In genomic region chr11:97665431-97665830, GRCm38 (mm10) we compare ENCODE assay signal across 12 mouse cellular contexts. TPM values are rescaled to one million over a fixed set of nuclear protein-coding genes. Genes with fewer than 3 reads are reported as not detected.
A peak's percentile ranks its signal among the peaks of the same experiment; 100 is the strongest.
DNase-seq lines count a peak whose midpoint lies in the region; ATAC-seq and TF ChIP-seq lines count a peak whose summit lies in the region.
"Had no signal": no experiment of that assay in that cellular context is flagged by ENCODE, and none has a peak within 500 bp of the region (broad histone marks: within the 10 kb centered on the region; RNA-seq: fewer than 3 reads in every experiment).

No protein-coding gene starts in this region.

- 89% methylated on average over 13 of the region's 13 CpGs for WGBS in forebrain, embryonic 10.5 days
- WGBS in forebrain, postnatal 0 days: 82% methylated on average over 13 of the region's 13 CpGs
- 93% methylated on average over 13 of the region's 13 CpGs for WGBS in lung, embryonic 14.5 days
- 86% methylated on average over 13 of the region's 13 CpGs for WGBS in hindbrain, embryonic 15.5 days
- WGBS in midbrain, embryonic 15.5 days: 91% methylated on average over 13 of the region's 13 CpGs

- peaks cover 74% of the 10 kb centered on the region for H3K4me1 ChIP-seq in forebrain, embryonic 10.5 days
- peaks cover 20% of the 10 kb centered on the region for H3K4me1 ChIP-seq in forebrain, postnatal 0 days (ENCODE audit: insufficient read depth)
- H3K4me1 ChIP-seq in lung, embryonic 14.5 days (ENCODE audit: insufficient read depth): peaks cover 33% of the 10 kb centered on the region
- peaks cover 46% of the 10 kb centered on the region for H3K4me1 ChIP-seq in hindbrain, embryonic 15.5 days (replicated peaks)
- H3K4me1 ChIP-seq in midbrain, embryonic 15.5 days: peaks cover 61% of the 10 kb centered on the region

- no peak overlapping the region for H3K9ac ChIP-seq in forebrain, postnatal 0 days
- no peak overlapping the region for H3K9ac ChIP-seq in lung, embryonic 14.5 days
- H3K9ac ChIP-seq in hindbrain, embryonic 15.5 days: no peak overlapping the region
- no peak overlapping the region for H3K9ac ChIP-seq in midbrain, embryonic 15.5 days

- DNase-seq in forebrain, embryonic 10.5 days (ENCODE audit: extremely low spot score, low spot score): no peak
- DNase-seq in forebrain, postnatal 0 days: no peak
- no peak for DNase-seq in lung, embryonic 14.5 days
- DNase-seq in lung, postnatal 25 days (ENCODE audit: low spot score): no peak
- DNase-seq in frontal cortex, adult 2 months (ENCODE audit: extremely low spot score in 1 of 2, low spot score in 1 of 2): no peak
- no peak for DNase-seq in cerebellum, postnatal 14 days
- DNase-seq: cerebellum, postnatal 36 days; kidney, adult 2 months; lung, postnatal 4 days had no signal

- no peak for TF ChIP-seq CTCF in forebrain, postnatal 0 days (IDR thresholded peaks at IDR 0.05; ENCODE audit: low read depth)
- TF ChIP-seq CTCF in lung, embryonic 14.5 days (IDR thresholded peaks at IDR 0.05; ENCODE audit: low read depth): no peak

- 0 out of 2 replicates have a peak overlapping the region, but pooled peaks have one; percentile 44 for H3K27ac ChIP-seq in forebrain, embryonic 10.5 days
- H3K27ac ChIP-seq in forebrain, postnatal 0 days (ENCODE audit: low read depth, low read length): no peak overlapping the region
- no peak overlapping the region for H3K27ac ChIP-seq in lung, embryonic 14.5 days (ENCODE audit: low read depth)
- H3K27ac ChIP-seq in hindbrain, embryonic 15.5 days (replicated peaks): no peak overlapping the region
- H3K27ac ChIP-seq in midbrain, embryonic 15.5 days: no peak overlapping the region

- H3K36me3 ChIP-seq in forebrain, embryonic 10.5 days (replicated peaks): peaks cover 56% of the 10 kb centered on the region
- peaks cover 22% of the 10 kb centered on the region for H3K36me3 ChIP-seq in forebrain, postnatal 0 days (ENCODE audit: insufficient read depth)
- H3K36me3 ChIP-seq in lung, embryonic 14.5 days (ENCODE audit: insufficient read depth): peaks cover 43% of the 10 kb centered on the region
- peaks cover 12% of the 10 kb centered on the region; the same call in 1 of the 2 replicates for H3K36me3 ChIP-seq in hindbrain, embryonic 15.5 days
- H3K36me3 ChIP-seq in midbrain, embryonic 15.5 days (replicated peaks): 0 out of 2 replicates have a peak, but pooled peaks cover 11% of the 10 kb centered on the region

- peaks cover 22% of the 10 kb centered on the region for H3K27me3 ChIP-seq in forebrain, embryonic 10.5 days (ENCODE audit: poor library complexity, severe bottlenecking)
- H3K27me3 ChIP-seq in forebrain, postnatal 0 days (ENCODE audit: insufficient read depth, low read length): 0 out of 2 replicates have a peak, but pooled peaks cover 7% of the 10 kb centered on the region
- peaks cover 17% of the 10 kb centered on the region for H3K27me3 ChIP-seq in lung, embryonic 14.5 days (ENCODE audit: insufficient read depth, low read length)
- H3K27me3 ChIP-seq in hindbrain, embryonic 15.5 days: peaks cover 18% of the 10 kb centered on the region
- H3K27me3 ChIP-seq in midbrain, embryonic 15.5 days (replicated peaks): peaks cover 17% of the 10 kb centered on the region

- H3K4me2 ChIP-seq in forebrain, postnatal 0 days (ENCODE audit: low read depth): no peak overlapping the region
- peak overlapping the region; percentile 89; the same call in 1 of the 2 replicates for H3K4me2 ChIP-seq in lung, embryonic 14.5 days
- H3K4me2 ChIP-seq in hindbrain, embryonic 15.5 days: peak overlapping the region; percentile 81
- H3K4me2 ChIP-seq in midbrain, embryonic 15.5 days: 0 out of 2 replicates have a peak overlapping the region, but pooled peaks have one; percentile 85

- H3K4me3 ChIP-seq in forebrain, embryonic 10.5 days: peak overlapping the region; percentile 94
- H3K4me3 ChIP-seq in forebrain, postnatal 0 days (ENCODE audit: low read depth, low read length): no peak overlapping the region
- H3K4me3 ChIP-seq in lung, embryonic 14.5 days (ENCODE audit: low read depth, low read length): peak overlapping the region; percentile 88; the same call in 1 of the 2 replicates
- H3K4me3 ChIP-seq in hindbrain, embryonic 15.5 days: peak overlapping the region; percentile 90; the same call in 1 of the 2 replicates
- H3K4me3 ChIP-seq in midbrain, embryonic 15.5 days: 0 out of 2 replicates have a peak overlapping the region, but pooled peaks have one; percentile 8
- H3K4me3 ChIP-seq: erythroblast, embryonic 14.5 days had no signal

- H3K9me3 ChIP-seq in forebrain, embryonic 10.5 days: peaks cover 4% of the 10 kb centered on the region; the same call in 1 of the 2 replicates
- H3K9me3 ChIP-seq in forebrain, postnatal 0 days (ENCODE audit: low read length): no peaks in the 10 kb centered on the region
- H3K9me3 ChIP-seq in lung, embryonic 14.5 days (ENCODE audit: low read depth, low read length): no peaks in the 10 kb centered on the region
- H3K9me3 ChIP-seq in hindbrain, embryonic 15.5 days: no peaks in the 10 kb centered on the region
- no peaks in the 10 kb centered on the region for H3K9me3 ChIP-seq in midbrain, embryonic 15.5 days

- no peak for ATAC-seq in forebrain, postnatal 0 days
- no peak for ATAC-seq in lung, embryonic 14.5 days (ENCODE audit: insufficient read depth)
- ATAC-seq in hindbrain, embryonic 15.5 days (ENCODE audit: low FRiP score, low read depth): no peak
- ATAC-seq in midbrain, embryonic 15.5 days (replicated peaks): no peak

RNA-seq across cellular contexts. Expression of gene Mllt6, which starts 2.2 kb away (rescaled TPM):
- polyA plus RNA-seq in forebrain, embryonic 10.5 days (2016; fragmentation: Nextera tagmentation; extraction: Ambion mirVana): 1.5 and 2.5 TPM in 2 replicates
- total RNA-seq in forebrain, postnatal 0 days (2014; rRNA removed): 42.2 and 48.1 TPM in 2 replicates
- polyA plus RNA-seq in forebrain, postnatal 0 days (2015; fragmentation: Nextera tagmentation; extraction: Ambion mirVana): 1.7 TPM in 2 replicates
- polyA plus RNA-seq in lung, embryonic 14.5 days (2014; fragmentation: Nextera tagmentation; extraction: Ambion mirVana): 5.2 TPM in 2 replicates
- polyA plus RNA-seq in hindbrain, embryonic 15.5 days (2015; fragmentation: Nextera tagmentation; extraction: Ambion mirVana): 3.4 and 3.5 TPM in 2 replicates
- 3.9 and 4.4 TPM in 2 replicates for polyA plus RNA-seq in midbrain, embryonic 15.5 days (2015; fragmentation: Nextera tagmentation; extraction: Ambion mirVana)
- 74.9 and 84.0 TPM in 2 replicates for polyA plus RNA-seq in frontal cortex, adult 2 months (2012; rRNA removed)

RNA-seq across cellular contexts. Expression of gene Cisd3, which starts 20.2 kb away (rescaled TPM):
- polyA plus RNA-seq in forebrain, embryonic 10.5 days (2016; fragmentation: Nextera tagmentation; extraction: Ambion mirVana): 17.0 and 21.7 TPM in 2 replicates
- total RNA-seq in forebrain, postnatal 0 days (2014; rRNA removed): 14.4 and 15.5 TPM in 2 replicates
- polyA plus RNA-seq in forebrain, postnatal 0 days (2015; fragmentation: Nextera tagmentation; extraction: Ambion mirVana): 27.2 and 27.8 TPM in 2 replicates
- 27.1 and 35.3 TPM in 2 replicates for polyA plus RNA-seq in lung, embryonic 14.5 days (2014; fragmentation: Nextera tagmentation; extraction: Ambion mirVana)
- 33.2 and 37.0 TPM in 2 replicates for polyA plus RNA-seq in hindbrain, embryonic 15.5 days (2015; fragmentation: Nextera tagmentation; extraction: Ambion mirVana)
- 21.6 and 26.4 TPM in 2 replicates for polyA plus RNA-seq in midbrain, embryonic 15.5 days (2015; fragmentation: Nextera tagmentation; extraction: Ambion mirVana)
- 51.9 and 54.8 TPM in 2 replicates for polyA plus RNA-seq in frontal cortex, adult 2 months (2012; rRNA removed)
- polyA plus RNA-seq: erythroblast, embryonic 14.5 days had no signal

RNA-seq across cellular contexts. Expression of gene Pcgf2, which starts 34.9 kb away (rescaled TPM):
- 18.4 and 20.9 TPM in 2 replicates for polyA plus RNA-seq in forebrain, embryonic 10.5 days (2016; fragmentation: Nextera tagmentation; extraction: Ambion mirVana)
- 13.0 and 21.9 TPM in 2 replicates for total RNA-seq in forebrain, postnatal 0 days (2014; rRNA removed)
- polyA plus RNA-seq in forebrain, postnatal 0 days (2015; fragmentation: Nextera tagmentation; extraction: Ambion mirVana): 10.0 and 12.6 TPM in 2 replicates
- polyA plus RNA-seq in lung, embryonic 14.5 days (2014; fragmentation: Nextera tagmentation; extraction: Ambion mirVana): 16.0 and 19.7 TPM in 2 replicates
- 18.9 and 19.5 TPM in 2 replicates for polyA plus RNA-seq in hindbrain, embryonic 15.5 days (2015; fragmentation: Nextera tagmentation; extraction: Ambion mirVana)
- polyA plus RNA-seq in midbrain, embryonic 15.5 days (2015; fragmentation: Nextera tagmentation; extraction: Ambion mirVana): 23.1 TPM in 2 replicates
- 74.6 and 83.8 TPM in 2 replicates for polyA plus RNA-seq in frontal cortex, adult 2 months (2012; rRNA removed)

RNA-seq across cellular contexts. Expression of gene Epop, which starts 35.9 kb away (rescaled TPM):
- 11.4 and 11.6 TPM in 2 replicates for polyA plus RNA-seq in forebrain, embryonic 10.5 days (2016; fragmentation: Nextera tagmentation; extraction: Ambion mirVana)
- 5.0 and 6.8 TPM in 2 replicates for total RNA-seq in forebrain, postnatal 0 days (2014; rRNA removed)
- polyA plus RNA-seq in forebrain, postnatal 0 days (2015; fragmentation: Nextera tagmentation; extraction: Ambion mirVana): 3.6 and 4.1 TPM in 2 replicates
- 6.1 and 7.4 TPM in 2 replicates for polyA plus RNA-seq in lung, embryonic 14.5 days (2014; fragmentation: Nextera tagmentation; extraction: Ambion mirVana)
- polyA plus RNA-seq in hindbrain, embryonic 15.5 days (2015; fragmentation: Nextera tagmentation; extraction: Ambion mirVana): 2.6 and 3.0 TPM in 2 replicates
- polyA plus RNA-seq in midbrain, embryonic 15.5 days (2015; fragmentation: Nextera tagmentation; extraction: Ambion mirVana): 1.9 and 2.5 TPM in 2 replicates
- 49.4 and 65.0 TPM in 2 replicates for polyA plus RNA-seq in frontal cortex, adult 2 months (2012; rRNA removed)

RNA-seq across cellular contexts. Expression of gene Psmb3, which starts 37.8 kb away (rescaled TPM):
- 627 and 634 TPM in 2 replicates for polyA plus RNA-seq in forebrain, embryonic 10.5 days (2016; fragmentation: Nextera tagmentation; extraction: Ambion mirVana)
- total RNA-seq in forebrain, postnatal 0 days (2014; rRNA removed): 322 and 350 TPM in 2 replicates
- polyA plus RNA-seq in forebrain, postnatal 0 days (2015; fragmentation: Nextera tagmentation; extraction: Ambion mirVana): 499 and 621 TPM in 2 replicates
- 496 and 514 TPM in 2 replicates for polyA plus RNA-seq in lung, embryonic 14.5 days (2014; fragmentation: Nextera tagmentation; extraction: Ambion mirVana)
- 416 and 449 TPM in 2 replicates for polyA plus RNA-seq in hindbrain, embryonic 15.5 days (2015; fragmentation: Nextera tagmentation; extraction: Ambion mirVana)
- polyA plus RNA-seq in midbrain, embryonic 15.5 days (2015; fragmentation: Nextera tagmentation; extraction: Ambion mirVana): 421 and 431 TPM in 2 replicates
- polyA plus RNA-seq in frontal cortex, adult 2 months (2012; rRNA removed): 241 and 243 TPM in 2 replicates

Comparison
In these comparisons a context has a peak if more than half of its experiments do, and no peak if none do; other contexts are left out.
1. RNA of gene Mllt6, which starts 2.2 kb away (polyA plus RNA-seq): 74.9 to 84.0 TPM in frontal cortex, adult 2 months; 5.2 TPM in lung, embryonic 14.5 days, 3.9 to 4.4 TPM in midbrain, embryonic 15.5 days, 3.4 to 3.5 TPM in hindbrain, embryonic 15.5 days, 1.5 to 2.5 TPM in forebrain, embryonic 10.5 days and 1.7 TPM in forebrain, postnatal 0 days; every median in the first group is over 10 times any median in the second.